Mouse (Mus musculus): ENCODE data around the gene Tmem87a.

- TF ChIP-seq POLR2A (IDR thresholded peaks at IDR 0.05; ENCODE audit: low read depth, low read length) (no peak), CTCF (IDR thresholded peaks at IDR 0.05; ENCODE audit: extremely low read depth, insufficient read length, insufficient replicate concordance, low read depth, low read length) (no peak)
Observed at GRCm38 (mm10) chr2:120447306-120447705, 43.4 kb upstream of the Tmem87a start.
